Mouse (Mus musculus) ES-Bruce4 (cell line): ENCODE measurements around the gene Rhbdl3.

Experiments used
- EP300 ChIP-seq: IDR thresholded peaks from 2 replicates; pipeline ENCODE4 v1.6.1; 2011; ENCODE audit warnings: low read depth, low read length; ENCODE audit not compliant: insufficient read depth
- POLR2A ChIP-seq: IDR thresholded peaks from one replicate; pipeline ENCODE4 v1.8.1; 2011; ENCODE audit warnings: low read length; ENCODE audit not compliant: insufficient read depth

- no peak for TF ChIP-seq EP300
- no peak for TF ChIP-seq POLR2A
Measured at GRCm38 (mm10) chr11:80284641-80285040, 16.1 kb upstream of the Rhbdl3 start.
